Mouse (Mus musculus) kidney, embryonic 16.5 days (tissue): ENCODE measurements around the gene Zfp978. TPM values are rescaled to one million over a fixed set of nuclear protein-coding genes. Genes with fewer than 3 reads are reported as not detected.

ENCODE experiments used
- polyA plus RNA-seq: library from polyadenylated mRNA; unstranded; fragments of >200 nt; fragmentation: Nextera tagmentation; extraction: Ambion mirVana; gene quantifications from 2 replicates; pipeline ENCODE4 v1.2.1, GENCODE M21; 2015

The Zfp978 gene
- polyA plus RNA-seq, 1 experiment from 2014 or later, result not detected

Other genes with a start within 250 kb of the Zfp978 start
- gene Zfp991, start 229.3 kb upstream of the Zfp978 start, polyA plus RNA-seq, result 5.3 and 6.2 TPM in 2 replicates
- 0.17 and 0.24 TPM in 2 replicates for gene Zfp988, start 55.6 kb upstream of the Zfp978 start, polyA plus RNA-seq
- gene Zfp982, start 131.1 kb downstream of the Zfp978 start, polyA plus RNA-seq, result 6.6 and 6.9 TPM in 2 replicates
- gene Gm16503, start 178.9 kb downstream of the Zfp978 start, polyA plus RNA-seq, result 0.35 and 0.46 TPM in 2 replicates
- gene Zfp985, start 192.0 kb downstream of the Zfp978 start, polyA plus RNA-seq, result 0.30 and 0.36 TPM in 2 replicates